Mouse (Mus musculus) heart, postnatal 0 days (tissue): ENCODE data around the gene Atxn7l2. TPM values are rescaled to one million over a fixed set of nuclear protein-coding genes. Genes with fewer than 3 reads are reported as not detected.

Experiments
- ATAC-seq: fragments of 200-750 bp; cut with Nextera tagmentation; 2 replicates; pipeline ENCODE4 v1.8.0; 2017; ENCODE audit warnings: low read depth, moderate number of reproducible peaks, moderate library complexity; ENCODE audit not compliant: insufficient read depth
- DNase-seq: peaks from one replicate; pipeline ENCODE4 v3.0.0-alpha.2; 2016; ENCODE audit warnings: low spot score
- H3K27ac ChIP-seq: fragments of 300-500 bp; sonication (generic); 2 replicates; pipeline ENCODE4 v1.5.1; 2014; ENCODE audit warnings: low read depth, mild to moderate bottlenecking
- H3K27me3 ChIP-seq: fragments of 300-500 bp; sonication (generic); 2 replicates; pipeline ENCODE4 v1.6.1; 2014; ENCODE audit warnings: low read length, mixed read lengths; ENCODE audit not compliant: control insufficient read depth, insufficient read depth
- H3K36me3 ChIP-seq: fragments of 300-500 bp; sonication (generic); replicated peaks from 2 replicates; pipeline ENCODE4 v1.6.1; 2014; ENCODE audit warnings: low read length, mixed read lengths; ENCODE audit not compliant: control insufficient read depth, insufficient read depth
- H3K4me1 ChIP-seq: fragments of 300-500 bp; sonication (generic); 2 replicates; pipeline ENCODE4 v1.6.1; 2014; ENCODE audit warnings: antibody characterized with exemption; ENCODE audit not compliant: control insufficient read depth, insufficient read depth
- H3K4me2 ChIP-seq: fragments of 300-500 bp; sonication (generic); 2 replicates; pipeline ENCODE4 v1.6.1; 2014; ENCODE audit warnings: low read depth, mild to moderate bottlenecking, low read length, moderate library complexity
- H3K4me3 ChIP-seq: fragments of 300-500 bp; sonication (generic); 2 replicates; pipeline ENCODE4 v1.5.1; 2014; ENCODE audit warnings: low read depth, low read length
- H3K9ac ChIP-seq: fragments of 300-500 bp; sonication (generic); replicated peaks from 2 replicates; pipeline ENCODE4 v1.6.1; 2014; ENCODE audit warnings: low read depth, low read length, mixed read lengths
- H3K9me3 ChIP-seq: fragments of 300-500 bp; sonication (generic); replicated peaks from 2 replicates; pipeline ENCODE4 v1.6.1; 2016; ENCODE audit warnings: low read length; ENCODE audit not compliant: control insufficient read depth
- CTCF ChIP-seq: IDR thresholded peaks from 2 replicates; pipeline ENCODE4 v1.5.1; 2016; ENCODE audit warnings: antibody characterized with exemption, control low read depth, low read depth
- EP300 ChIP-seq: IDR thresholded peaks from 2 replicates; pipeline ENCODE4 v1.6.1; 2016; ENCODE audit warnings: antibody characterized with exemption, low read depth
- WGBS: fragments of 180-500 bp; shearing (Covaris S2); extraction: QIAGEN DNeasy Blood & Tissue Kit; methylation state at CpG from one replicate; pipeline ENCODE4 v1.1.7; 2014; 5-methylcytosine and 5-hydroxymethylcytosine counted together
- polyA plus RNA-seq: library from polyadenylated mRNA; unstranded; fragments of >200 nt; fragmentation: Nextera tagmentation; extraction: Ambion mirVana; gene quantifications from 2 replicates; pipeline ENCODE4 v1.2.1, GENCODE M21; 2015
- total RNA-seq: library from RNA; depleted of rRNA; stranded (reverse); fragments of >200 nt; gene quantifications from 2 replicates; pipeline ENCODE4 v1.2.3, GENCODE M21; 2014; ENCODE audit warnings: low replicate concordance

Gene Atxn7l2
- total and polyA plus RNA-seq, 2 experiments from 2014 or later: 3.1 to 4.1 TPM

- Histone ChIP-seq H3K36me3 (no peaks in the 10 kb centered on the region), H3K4me3 (no peak overlapping the region), H3K27ac (no peak overlapping the region), H3K4me2 (no peak overlapping the region), H3K27me3 (peaks cover 5% of the 10 kb centered on the region; the same call in 1 of the 2 replicates), H3K9ac (no peak overlapping the region), H3K9me3 (no peaks in the 10 kb centered on the region), H3K4me1 (no peaks in the 10 kb centered on the region)
- TF ChIP-seq EP300 (no peak), CTCF (no peak)
- no peak for ATAC-seq
- no peak for DNase-seq
- WGBS: 72% methylated on average over 9 of the region's 9 CpGs
Measured at GRCm38 (mm10) chr3:108188716-108189490, 21.8 kb downstream of the Atxn7l2 start.

GRCm38 (mm10) chr3:108187111-108187795 is 23.5 kb downstream of the Atxn7l2 start:
- no peak for DNase-seq
- Histone ChIP-seq H3K36me3 (no peaks in the 10 kb centered on the region), H3K4me3 (peak overlapping the region; percentile 71; the same call in 1 of the 2 replicates), H3K4me1 (no peaks in the 10 kb centered on the region), H3K9me3 (no peaks in the 10 kb centered on the region), H3K9ac (no peak overlapping the region), H3K27ac (no peak overlapping the region), H3K4me2 (peak overlapping the region; percentile 89), H3K27me3 (peaks cover 5% of the 10 kb centered on the region; the same call in 1 of the 2 replicates)
- TF ChIP-seq EP300 (no peak), CTCF (no peak)
- ATAC-seq: no peak
- WGBS: 73% methylated on average over 20 of the region's 20 CpGs

GRCm38 (mm10) chr3:108186098-108187047 is 24.4 kb downstream of the Atxn7l2 start, which contains the start of gene Amigo1:
TSS of gene Amigo1 (plus strand) at chr3:108186335.
- Histone ChIP-seq H3K4me3 (peak within 1 kb of the TSS; percentile 71), H3K4me1 (no peaks in the 10 kb centered on the region), H3K27ac (no peak within 1 kb of the TSS), H3K27me3 (peaks cover 5% of the 10 kb centered on the region; the same call in 1 of the 2 replicates), H3K36me3 (no peaks in the 10 kb centered on the region), H3K4me2 (peak within 1 kb of the TSS; percentile 89), H3K9me3 (no peaks in the 10 kb centered on the region), H3K9ac (peak within 1 kb of the TSS; percentile 54)
- DNase-seq (no peak), ATAC-seq (peak; percentile 62)
- TF ChIP-seq EP300 (no peak), CTCF (no peak)
- 3% methylated on average over 65 of the region's 100 CpGs for WGBS

- Histone ChIP-seq H3K27ac (no peak overlapping the region), H3K27me3 (peaks cover 5% of the 10 kb centered on the region; the same call in 1 of the 2 replicates), H3K36me3 (no peaks in the 10 kb centered on the region), H3K4me1 (no peaks in the 10 kb centered on the region), H3K9ac (0 out of 2 replicates have a peak overlapping the region, but pooled peaks have one; percentile 54), H3K4me3 (peak overlapping the region; percentile 71), H3K4me2 (peak overlapping the region; percentile 89), H3K9me3 (no peaks in the 10 kb centered on the region)
- ATAC-seq (no peak), DNase-seq (no peak)
- TF ChIP-seq CTCF: no peak
- no peak for TF ChIP-seq EP300
- 5% methylated on average over 16 of the region's 16 CpGs for WGBS
Measured at GRCm38 (mm10) chr3:108185460-108186097, 25.2 kb downstream of the Atxn7l2 start.

GRCm38 (mm10) chr3:108184742-108185141 is 26.0 kb downstream of the Atxn7l2 start:
- TF ChIP-seq CTCF (no peak), EP300 (no peak)

More at GRCm38 (mm10) chr3:108184742-108185141, 26.0 kb downstream of the Atxn7l2 start:
- DNase-seq (no peak), ATAC-seq (no peak)
- H3K36me3 ChIP-seq: no peaks in the 10 kb centered on the region
- H3K4me2 ChIP-seq: no peak overlapping the region
- no peak overlapping the region for H3K9ac ChIP-seq
- 66% methylated on average over 3 of the region's 3 CpGs for WGBS
- peaks cover 5% of the 10 kb centered on the region; the same call in 1 of the 2 replicates for H3K27me3 ChIP-seq
- no peak overlapping the region for H3K27ac ChIP-seq
- no peaks in the 10 kb centered on the region for H3K9me3 ChIP-seq
- H3K4me1 ChIP-seq: no peaks in the 10 kb centered on the region
- H3K4me3 ChIP-seq: no peak overlapping the region
